13 mouse cellular contexts compared by ENCODE assay signal in genomic region chr3:154570029-154570575, GRCm38 (mm10). TPM values are rescaled to one million over a fixed set of nuclear protein-coding genes. Genes with fewer than 3 reads are reported as not detected.
DNase-seq lines count a peak whose midpoint lies in the region; ATAC-seq and TF ChIP-seq lines count a peak whose summit lies in the region.
"Had no signal": no experiment of that assay in that cellular context is flagged by ENCODE, and none has a peak within 500 bp of the region (broad histone marks: within the 10 kb centered on the region; RNA-seq: fewer than 3 reads in every experiment).

No protein-coding gene starts in this region.

- ATAC-seq in heart, embryonic 15.5 days (replicated peaks; ENCODE audit: insufficient number of reproducible peaks, insufficient read depth, low FRiP score, low read depth) = no peak
- ATAC-seq in forebrain, embryonic 12.5 days (ENCODE audit: low FRiP score) = no peak
- no peak for ATAC-seq in midbrain, embryonic 14.5 days (ENCODE audit: low FRiP score, low TSS enrichment)
- ATAC-seq: CD4-positive, CD25-positive, alpha-beta regulatory T cell, adult 4 months had no signal

- H3K27me3 ChIP-seq in heart, embryonic 15.5 days = peaks cover 21% of the 10 kb centered on the region; the same call in 1 of the 2 replicates
- peaks cover 3% of the 10 kb centered on the region; the same call in 1 of the 2 replicates for H3K27me3 ChIP-seq in heart, adult 2 months (ENCODE audit: control insufficient read depth, insufficient read depth, low read length)
- peaks cover 10% of the 10 kb centered on the region for H3K27me3 ChIP-seq in forebrain, embryonic 12.5 days
- peaks cover 2% of the 10 kb centered on the region for H3K27me3 ChIP-seq in midbrain, embryonic 14.5 days (ENCODE audit: control insufficient read depth, insufficient read depth, low read length)

- no peaks in the 10 kb centered on the region for H3K36me3 ChIP-seq in heart, embryonic 15.5 days
- H3K36me3 ChIP-seq in heart, adult 2 months (ENCODE audit: control insufficient read depth, insufficient read depth, low read length) = no peaks in the 10 kb centered on the region
- H3K36me3 ChIP-seq in forebrain, embryonic 12.5 days (replicated peaks) = no peaks in the 10 kb centered on the region
- no peaks in the 10 kb centered on the region for H3K36me3 ChIP-seq in midbrain, embryonic 14.5 days (ENCODE audit: control insufficient read depth, insufficient read depth, low read length)

- H3K4me2 ChIP-seq in heart, embryonic 15.5 days = peak overlapping the region; percentile 68
- peak overlapping the region; percentile 44; the same call in 1 of the 2 replicates for H3K4me2 ChIP-seq in forebrain, embryonic 12.5 days
- 0 out of 2 replicates have a peak overlapping the region, but pooled peaks have one; percentile 5 for H3K4me2 ChIP-seq in midbrain, embryonic 14.5 days (ENCODE audit: low read length)

- peaks cover 10% of the 10 kb centered on the region; the same call in 1 of the 2 replicates for H3K4me1 ChIP-seq in heart, embryonic 15.5 days (replicated peaks)
- H3K4me1 ChIP-seq in heart, adult 2 months (ENCODE audit: control insufficient read depth, insufficient read depth, low read length) = no peaks in the 10 kb centered on the region
- H3K4me1 ChIP-seq in forebrain, embryonic 12.5 days = peaks cover 17% of the 10 kb centered on the region
- peaks cover 12% of the 10 kb centered on the region; the same call in 1 of the 2 replicates for H3K4me1 ChIP-seq in midbrain, embryonic 14.5 days (ENCODE audit: control insufficient read depth, insufficient read depth, low read length)

- no peak overlapping the region for H3K27ac ChIP-seq in heart, embryonic 15.5 days
- H3K27ac ChIP-seq in heart, adult 2 months = no peak overlapping the region
- no peak overlapping the region for H3K27ac ChIP-seq in forebrain, embryonic 12.5 days
- no peak overlapping the region for H3K27ac ChIP-seq in midbrain, embryonic 14.5 days (replicated peaks; ENCODE audit: low read depth, low read length)
- no peak overlapping the region for H3K27ac ChIP-seq in layer of hippocampus, adult 2 months

- intact Hi-C loops in heart, adult 2 months (cut with DNase I) = loop anchor here (5.0 to 10.0 kb wide), 2 partner anchors 243 to 615 kb away; no protein-coding TSS in a partner anchor

- TF ChIP-seq EP300 in heart, adult 2 months (IDR thresholded peaks at IDR 0.05; ENCODE audit: insufficient read depth, low read depth, low read length) = no peak

- no peak for TF ChIP-seq POLR2A in heart, adult 2 months (IDR thresholded peaks at IDR 0.05; ENCODE audit: insufficient read depth, low read depth, low read length)

- H3K9me3 ChIP-seq in heart, embryonic 15.5 days (replicated peaks) = no peaks in the 10 kb centered on the region
- H3K9me3 ChIP-seq in forebrain, embryonic 12.5 days = no peaks in the 10 kb centered on the region
- no peaks in the 10 kb centered on the region for H3K9me3 ChIP-seq in midbrain, embryonic 14.5 days (ENCODE audit: control insufficient read depth, low read length)
- H3K9me3 ChIP-seq: megakaryocyte, embryonic 14.5 days had no signal

- H3K79me2 ChIP-seq in heart, adult 2 months (replicated peaks; ENCODE audit: control insufficient read depth, insufficient read depth, low read length) = no peaks in the 10 kb centered on the region

- peak overlapping the region; percentile 40; the same call in 1 of the 2 replicates for H3K4me3 ChIP-seq in heart, embryonic 15.5 days
- no peak overlapping the region for H3K4me3 ChIP-seq in heart, adult 2 months
- H3K4me3 ChIP-seq in forebrain, embryonic 12.5 days (replicated peaks) = no peak overlapping the region
- no peak overlapping the region for H3K4me3 ChIP-seq in midbrain, embryonic 14.5 days (replicated peaks; ENCODE audit: low read depth, low read length)
- H3K4me3 ChIP-seq in layer of hippocampus, adult 2 months = no peak overlapping the region

- TF ChIP-seq CTCF in heart, adult 2 months (IDR thresholded peaks at IDR 0.05) = no peak
- TF ChIP-seq CTCF in layer of hippocampus, adult 2 months (conservative IDR thresholded peaks at IDR 0.05) = no peak

- no peak overlapping the region for H3K9ac ChIP-seq in heart, embryonic 15.5 days
- H3K9ac ChIP-seq in heart, adult 2 months (ENCODE audit: low read depth, low read length) = no peak overlapping the region
- H3K9ac ChIP-seq in forebrain, embryonic 12.5 days = no peak overlapping the region
- no peak overlapping the region for H3K9ac ChIP-seq in midbrain, embryonic 14.5 days (replicated peaks; ENCODE audit: low read length)

- WGBS in heart, embryonic 15.5 days = 49% methylated on average over 14 of the region's 14 CpGs
- 49% methylated on average over 14 of the region's 14 CpGs for WGBS in heart, adult 2 months
- WGBS in forebrain, embryonic 12.5 days = 9% methylated on average over 14 of the region's 14 CpGs
- WGBS in midbrain, embryonic 14.5 days = 19% methylated on average over 14 of the region's 14 CpGs

- no peak for DNase-seq in heart, adult 2 months
- DNase-seq in embryo, embryonic 10.5 days (ENCODE audit: low spot score) = peak; percentile 46
- DNase-seq in midbrain, embryonic 14.5 days = peak; percentile 33
- no peak for DNase-seq in kidney, postnatal 10 days
- DNase-seq in layer of hippocampus, adult 2 months (ENCODE audit: low spot score in 2 of 2) = no peak
- no peak for DNase-seq in right cerebral cortex, postnatal 14 days
- DNase-seq: adrenal gland, postnatal 25 days; cerebellum, adult 8-10 months; kidney, adult 8-10 months had no signal

RNA-seq across cellular contexts. Expression of gene Cryz, which starts 26.4 kb away (rescaled TPM):
- 9.2 and 9.6 TPM in 2 replicates for polyA plus RNA-seq in heart, embryonic 15.5 days (2015; fragmentation: Nextera tagmentation; extraction: Ambion mirVana)
- total RNA-seq in heart, adult 2 months (2021) = 10 to 100 TPM; 16.8 to 19.5 TPM
- 5.8 and 9.5 TPM in 2 replicates for polyA plus RNA-seq in heart, adult 2 months (2012; rRNA removed)
- 16.4 and 16.8 TPM in 2 replicates for polyA plus RNA-seq in forebrain, embryonic 12.5 days (2016; fragmentation: Nextera tagmentation; extraction: Ambion mirVana)
- 10.7 and 13.9 TPM in 2 replicates for polyA plus RNA-seq in midbrain, embryonic 14.5 days (2014; fragmentation: Nextera tagmentation; extraction: Ambion mirVana)
- 10 to 100 TPM; 20.5 to 23.2 TPM for total RNA-seq in layer of hippocampus, adult 2 months (2021)

RNA-seq across cellular contexts. Expression of gene Tyw3, which starts 26.8 kb away (rescaled TPM):
- polyA plus RNA-seq in heart, embryonic 15.5 days (2015; fragmentation: Nextera tagmentation; extraction: Ambion mirVana) = 8.1 and 10.0 TPM in 2 replicates
- total RNA-seq in heart, adult 2 months (2021) = 1 to 10 TPM; 5.6 to 6.8 TPM
- 6.5 and 8.2 TPM in 2 replicates for polyA plus RNA-seq in heart, adult 2 months (2012; rRNA removed)
- polyA plus RNA-seq in forebrain, embryonic 12.5 days (2016; fragmentation: Nextera tagmentation; extraction: Ambion mirVana) = 14.7 and 18.9 TPM in 2 replicates
- 13.5 and 14.3 TPM in 2 replicates for polyA plus RNA-seq in midbrain, embryonic 14.5 days (2014; fragmentation: Nextera tagmentation; extraction: Ambion mirVana)
- total RNA-seq in layer of hippocampus, adult 2 months (2021) = 10 to 100 TPM; 11.1 to 12.4 TPM

Comparison
In these comparisons a context has a peak if more than half of its experiments do, and no peak if none do; other contexts are left out.
1. H3K4me2 ChIP-seq: peak in every context shown above with its lines; median percentile 68 in heart, embryonic 15.5 days; 44 in forebrain, embryonic 12.5 days; 5 in midbrain, embryonic 14.5 days.
2. DNase-seq: peak in embryo, embryonic 10.5 days (single experiment) and midbrain, embryonic 14.5 days (single experiment); none in heart, adult 2 months (0 of 2), kidney, postnatal 10 days (single experiment), layer of hippocampus, adult 2 months (0 of 2) and right cerebral cortex, postnatal 14 days (single experiment).